Mouse (Mus musculus) limb, embryonic 14.5 days (tissue): ENCODE data around the gene Gm5269. TPM values are rescaled to one million over a fixed set of nuclear protein-coding genes. Genes with fewer than 3 reads are reported as not detected.

Source experiments
- ATAC-seq: fragments of 200-750 bp; cut with Nextera tagmentation; 2 replicates; pipeline ENCODE4 v1.8.0; 2017; ENCODE audit warnings: low read depth, moderate number of reproducible peaks, moderate TSS enrichment; ENCODE audit not compliant: low FRiP score
- DNase-seq: peaks from one replicate; pipeline ENCODE4 v3.0.0-alpha.2; 2015; ENCODE audit warnings: low spot score
- H3K27ac ChIP-seq: fragments of 300-500 bp; sonication (generic); replicated peaks from 2 replicates; pipeline ENCODE4 v1.5.1; 2014; ENCODE audit warnings: low read depth, mild to moderate bottlenecking, low read length, moderate library complexity, mixed read lengths
- H3K27me3 ChIP-seq: fragments of 300-500 bp; sonication (generic); 2 replicates; pipeline ENCODE4 v1.6.1; 2014; ENCODE audit warnings: low read length, mixed read lengths; ENCODE audit not compliant: control insufficient read depth, insufficient read depth
- H3K36me3 ChIP-seq: fragments of 300-500 bp; sonication (generic); 2 replicates; pipeline ENCODE4 v1.6.1; 2014; ENCODE audit warnings: mild to moderate bottlenecking, low read length, moderate library complexity, mixed read lengths; ENCODE audit not compliant: control insufficient read depth, insufficient read depth
- H3K4me1 ChIP-seq: fragments of 300-500 bp; sonication (generic); 2 replicates; pipeline ENCODE4 v1.6.1; 2014; ENCODE audit warnings: antibody characterized with exemption, low read length, mixed read lengths; ENCODE audit not compliant: control insufficient read depth, insufficient read depth
- H3K4me2 ChIP-seq: fragments of 300-500 bp; sonication (generic); replicated peaks from 2 replicates; pipeline ENCODE4 v1.6.1; 2014; ENCODE audit warnings: low read depth, mild to moderate bottlenecking, low read length, moderate library complexity; ENCODE audit not compliant: severe bottlenecking
- H3K4me3 ChIP-seq: fragments of 300-500 bp; sonication (generic); replicated peaks from 2 replicates; pipeline ENCODE4 v1.5.1; 2014; ENCODE audit warnings: low read length
- H3K9ac ChIP-seq: fragments of 300-500 bp; sonication (generic); 2 replicates; pipeline ENCODE4 v1.6.1; 2014; ENCODE audit warnings: mild to moderate bottlenecking, low read depth, low read length, moderate library complexity; ENCODE audit not compliant: severe bottlenecking
- H3K9me3 ChIP-seq: fragments of 300-500 bp; sonication (generic); 2 replicates; pipeline ENCODE4 v1.6.1; 2016; ENCODE audit warnings: low read length; ENCODE audit not compliant: control insufficient read depth
- POLR2A ChIP-seq: fragments of 200-500 bp; IDR thresholded peaks from 2 replicates; pipeline ENCODE4 v1.8.0; 2012; ENCODE audit warnings: inconsistent platforms, mild to moderate bottlenecking, moderate library complexity, borderline replicate concordance; ENCODE audit not compliant: insufficient read depth, insufficient read length; ENCODE audit errors: extremely low read depth
- WGBS: fragments of 180-500 bp; shearing (Covaris S2); extraction: QIAGEN DNeasy Blood & Tissue Kit; methylation state at CpG from one replicate; pipeline ENCODE4 v1.1.7; 2014; 5-methylcytosine and 5-hydroxymethylcytosine counted together
- polyA plus RNA-seq, 2 experiments: library from polyadenylated mRNA; depleted of rRNA in 1 of 2; stranded (reverse) in 1 of 2; unstranded in 1 of 2; fragments of >200 nt; fragmentation: Nextera tagmentation in 1 of 2; extraction: Ambion mirVana in 1 of 2; gene quantifications; 2 replicates each; pipeline versions ENCODE4 v1.2.1 to v1.2.3; 2012 to 2014

The Gm5269 gene
- polyA plus RNA-seq, 2 experiments, result not detected

DNA sequence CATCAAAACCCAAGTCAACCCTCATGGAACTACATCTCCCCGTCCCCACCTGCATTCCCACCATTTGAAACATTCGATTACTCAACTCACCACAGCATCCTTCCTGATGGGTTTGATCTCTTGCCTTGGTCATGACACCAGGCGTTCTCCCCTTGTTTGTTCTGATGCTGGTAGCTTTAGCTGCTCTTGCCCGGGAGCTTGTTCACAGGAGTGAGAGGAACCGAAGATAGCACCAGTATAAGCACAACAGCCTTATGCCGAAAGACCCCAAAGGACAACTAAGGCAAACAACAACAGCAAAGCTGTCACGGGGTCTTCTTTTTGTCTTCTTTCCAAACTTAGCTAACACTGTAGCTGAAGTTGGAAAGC, 35.0 kb upstream of the Gm5269 start:
- H3K4me1 ChIP-seq, result peaks cover 3% of the 10 kb centered on the region; the same call in 1 of the 2 replicates
- peak overlapping the region; percentile 89 for H3K4me2 ChIP-seq
- H3K27me3 ChIP-seq, result peaks cover 13% of the 10 kb centered on the region
- no peaks in the 10 kb centered on the region for H3K9me3 ChIP-seq
- DNase-seq (no peak), ATAC-seq (0 out of 2 replicates have a peak, but pooled peaks have one; percentile 27)
- TF ChIP-seq POLR2A, result no peak
- no peaks in the 10 kb centered on the region for H3K36me3 ChIP-seq
- no peak overlapping the region for H3K27ac ChIP-seq
- 6% methylated on average over 7 of the region's 7 CpGs for WGBS
- H3K4me3 ChIP-seq, result peak overlapping the region; percentile 52
- peak overlapping the region; percentile 48 for H3K9ac ChIP-seq

DNA sequence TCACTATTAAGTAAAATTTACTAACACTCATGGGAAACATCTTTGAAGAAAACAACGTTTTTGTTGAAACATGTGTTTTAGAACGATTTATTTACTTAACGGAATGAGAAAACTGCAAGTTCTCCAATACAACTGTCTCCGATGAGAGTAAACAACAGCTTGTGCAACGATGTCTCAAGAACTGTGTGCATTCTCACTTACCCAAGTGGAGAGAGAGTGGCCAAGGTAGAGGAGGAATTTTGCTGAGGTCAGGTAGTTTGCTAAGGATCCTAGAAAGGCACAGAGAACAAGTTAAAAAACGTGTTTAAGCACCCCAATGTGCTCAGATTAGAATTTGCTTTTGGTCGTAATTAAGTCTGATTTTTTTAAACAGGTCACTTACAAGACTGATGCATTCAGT, 34.4 kb upstream of the Gm5269 start:
- TF ChIP-seq POLR2A, result no peak
- ATAC-seq (no peak), DNase-seq (no peak)
- H3K4me3 ChIP-seq, result peak overlapping the region; percentile 52
- peaks cover 3% of the 10 kb centered on the region; the same call in 1 of the 2 replicates for H3K4me1 ChIP-seq
- peak overlapping the region; percentile 89 for H3K4me2 ChIP-seq
- whole genome bisulfite sequencing, result 56% methylated on average over 7 of the region's 7 CpGs
- H3K27me3 ChIP-seq, result peaks cover 13% of the 10 kb centered on the region
- no peak overlapping the region for H3K27ac ChIP-seq
- no peak overlapping the region for H3K9ac ChIP-seq
- no peaks in the 10 kb centered on the region for H3K9me3 ChIP-seq
- no peaks in the 10 kb centered on the region for H3K36me3 ChIP-seq

DNA sequence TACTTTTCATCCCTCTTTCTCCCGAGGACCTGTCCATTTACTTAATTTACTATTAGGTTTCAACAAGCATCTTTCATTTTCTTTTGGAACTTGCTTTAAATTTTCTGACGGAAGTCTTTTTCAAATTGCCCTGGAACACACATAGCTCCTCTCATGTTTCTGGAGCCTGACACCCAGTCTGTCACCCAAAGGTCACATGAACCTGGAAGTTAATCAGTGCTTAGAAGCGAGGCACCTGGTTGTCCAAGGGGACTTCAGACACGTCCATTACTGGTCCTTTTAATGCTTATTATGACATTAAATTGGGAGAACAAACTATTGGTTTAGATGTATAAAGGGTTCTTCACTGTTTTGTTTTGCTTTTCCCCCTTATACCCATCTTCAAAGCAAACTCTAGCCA, 33.2 kb upstream of the Gm5269 start:
- H3K4me2 ChIP-seq, result no peak overlapping the region
- TF ChIP-seq POLR2A, result no peak
- H3K27ac ChIP-seq, result no peak overlapping the region
- peaks cover 13% of the 10 kb centered on the region for H3K27me3 ChIP-seq
- H3K4me3 ChIP-seq, result no peak overlapping the region
- H3K4me1 ChIP-seq, result peaks cover 3% of the 10 kb centered on the region; the same call in 1 of the 2 replicates
- ATAC-seq (no peak), DNase-seq (no peak)
- 63% methylated on average over 4 of the region's 4 CpGs for WGBS
- no peaks in the 10 kb centered on the region for H3K36me3 ChIP-seq
- no peak overlapping the region for H3K9ac ChIP-seq
- no peaks in the 10 kb centered on the region for H3K9me3 ChIP-seq

DNA sequence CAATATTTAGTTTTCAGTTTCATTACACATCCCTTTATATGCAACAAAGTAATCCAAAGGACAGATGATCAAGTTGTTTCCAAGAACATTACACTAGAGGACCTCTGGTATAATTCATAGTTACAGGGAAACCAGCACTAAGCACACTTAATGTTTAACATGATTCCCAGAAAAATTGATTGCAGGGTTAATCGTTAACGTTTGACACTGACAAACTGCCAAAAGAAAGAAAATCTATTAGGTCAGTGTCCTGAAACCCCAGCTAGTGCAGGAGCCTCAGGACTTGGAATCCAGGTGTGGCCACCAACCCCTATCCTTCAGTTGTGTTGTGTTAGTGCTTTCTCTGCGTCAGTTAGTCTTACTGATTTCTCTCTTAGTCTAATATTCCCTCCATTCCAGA, 30.6 kb upstream of the Gm5269 start:
- Histone ChIP-seq H3K27me3 (no peaks in the 10 kb centered on the region), H3K36me3 (no peaks in the 10 kb centered on the region), H3K9ac (no peak overlapping the region), H3K4me3 (no peak overlapping the region), H3K4me1 (no peaks in the 10 kb centered on the region; the same call in 1 of the 2 replicates), H3K27ac (no peak overlapping the region), H3K9me3 (no peaks in the 10 kb centered on the region), H3K4me2 (no peak overlapping the region)
- WGBS, result 87% methylated on average over 3 of the region's 3 CpGs
- TF ChIP-seq POLR2A, result no peak
- ATAC-seq (no peak), DNase-seq (no peak)

DNA sequence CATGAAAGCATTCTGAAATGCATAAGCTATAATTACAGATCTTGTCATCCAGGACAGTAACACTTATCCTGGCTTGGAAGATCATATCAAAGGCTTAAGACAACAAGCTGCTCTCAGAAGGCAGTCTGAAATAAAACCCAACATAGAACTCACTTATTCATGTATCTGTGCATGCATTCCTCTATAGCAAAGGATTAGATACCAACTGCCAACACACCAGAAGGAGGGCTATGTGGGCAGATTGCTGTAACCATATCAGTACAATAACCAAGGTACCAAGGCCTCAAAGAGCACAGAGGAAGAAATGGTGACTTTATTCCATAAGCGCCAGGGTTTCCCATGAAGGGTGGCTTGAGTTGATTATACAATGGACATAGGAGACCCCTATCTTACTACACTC, 29.7 kb upstream of the Gm5269 start:
- 95% methylated on average over 1 of the region's 1 CpGs for WGBS
- ATAC-seq, result no peak

More for the DNA sequence above, 29.7 kb upstream of the Gm5269 start:
- Histone ChIP-seq H3K4me1 (no peaks in the 10 kb centered on the region), H3K4me3 (no peak overlapping the region), H3K9me3 (no peaks in the 10 kb centered on the region), H3K27me3 (no peaks in the 10 kb centered on the region), H3K4me2 (no peak overlapping the region), H3K27ac (no peak overlapping the region), H3K9ac (no peak overlapping the region), H3K36me3 (no peaks in the 10 kb centered on the region)
- no peak for TF ChIP-seq POLR2A
- DNase-seq, result no peak
